8 mouse cellular contexts compared by ENCODE assay signal in the genomic region with DNA sequence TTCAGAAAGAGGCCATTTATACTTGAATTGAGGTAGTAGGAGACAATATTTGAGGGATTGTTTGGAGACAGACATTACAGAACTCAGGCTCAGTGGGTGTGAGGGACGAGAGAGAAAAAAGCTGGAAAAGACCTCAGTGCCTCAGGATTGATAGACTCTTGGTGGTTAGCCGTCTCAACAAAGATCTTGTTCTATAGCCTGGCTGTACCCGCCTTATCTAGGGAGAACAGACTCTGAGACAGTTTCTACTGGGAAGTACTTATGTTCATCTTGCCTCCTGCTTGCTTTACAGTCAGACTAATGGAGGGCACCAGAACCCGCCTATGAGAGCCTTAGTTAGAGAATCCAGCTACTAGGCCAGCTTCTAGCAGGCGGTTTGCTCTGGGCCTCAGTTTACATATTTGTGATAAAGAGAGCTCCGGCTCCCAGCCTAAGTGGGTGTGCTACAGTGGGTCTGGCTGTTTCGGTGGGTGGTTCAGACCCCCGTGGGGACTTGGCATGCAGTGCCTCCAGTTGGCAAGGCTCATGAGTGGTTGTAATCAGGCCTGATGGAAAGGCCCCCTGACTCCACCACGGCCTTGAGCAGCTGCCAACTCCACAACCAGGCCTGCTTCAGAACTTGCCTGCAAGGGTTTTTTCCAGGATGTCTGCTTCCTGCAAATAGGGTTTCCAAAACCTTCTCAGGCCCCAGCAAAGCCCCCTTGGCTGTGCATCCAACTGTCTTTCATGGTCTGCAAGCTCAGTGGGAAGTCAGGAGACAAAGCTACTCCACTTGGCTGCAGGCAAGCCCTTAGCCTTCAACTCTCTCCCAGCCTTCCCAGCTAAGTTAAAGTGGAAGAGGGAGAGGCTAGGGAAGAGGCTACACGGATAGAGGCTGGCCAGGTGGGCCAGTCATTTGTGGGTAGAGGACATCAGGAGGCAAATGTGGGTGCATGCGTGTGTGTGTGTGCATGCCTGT.
DNase-seq lines count a peak whose midpoint lies in the region; ATAC-seq and TF ChIP-seq lines count a peak whose summit lies in the region.

No protein-coding gene starts in this region.

- no peak for TF ChIP-seq POLR2A in kidney, adult 2 months (IDR thresholded peaks at IDR 0.05; ENCODE audit: low read depth, low read length)

- no peak overlapping the region for H3K4me3 ChIP-seq in kidney, embryonic 14.5 days (ENCODE audit: low read length)
- no peak overlapping the region for H3K4me3 ChIP-seq in kidney, adult 2 months (ENCODE audit: insufficient read depth, low read depth, low read length)
- H3K4me3 ChIP-seq in liver, embryonic 14.5 days (ENCODE audit: insufficient read depth in 1 of 2, low read depth in 2 of 2, low read length in 2 of 2), result no peak overlapping the region

- peaks cover 33% of the 10 kb centered on the region for H3K4me1 ChIP-seq in kidney, embryonic 14.5 days (ENCODE audit: control insufficient read depth, insufficient read depth, low read length)
- peaks cover 8% of the 10 kb centered on the region for H3K4me1 ChIP-seq in kidney, adult 2 months (ENCODE audit: control insufficient read depth, insufficient read depth, low read length)
- peaks cover 50 to 76% of the 10 kb centered on the region in 2 experiments for H3K4me1 ChIP-seq in liver, embryonic 14.5 days (replicated peaks; ENCODE audit: control insufficient read depth in 2 of 2, insufficient read depth in 2 of 2, low read length in 1 of 2)

- peak; percentile 85 for TF ChIP-seq EP300 in liver, embryonic 14.5 days (IDR thresholded peaks at IDR 0.05; ENCODE audit: low read depth)

- H3K27me3 ChIP-seq in kidney, embryonic 14.5 days (ENCODE audit: control insufficient read depth, insufficient read depth, low read length), result no peaks in the 10 kb centered on the region
- no peaks in the 10 kb centered on the region for H3K27me3 ChIP-seq in kidney, adult 2 months (replicated peaks; ENCODE audit: control insufficient read depth, insufficient read depth, low read length)
- no peaks in the 10 kb centered on the region for H3K27me3 ChIP-seq in liver, embryonic 14.5 days (ENCODE audit: control insufficient read depth, insufficient read depth, low read length)

- 83% methylated on average over 11 of the region's 11 CpGs for WGBS in kidney, embryonic 14.5 days
- WGBS in kidney, adult 2 months, result 80% methylated on average over 11 of the region's 11 CpGs
- WGBS in liver, embryonic 14.5 days (ENCODE audit: insufficient replicate concordance), result 27% methylated on average over 11 of the region's 11 CpGs

- ATAC-seq in kidney, embryonic 14.5 days (ENCODE audit: low FRiP score, low TSS enrichment), result no peak
- peak; percentile 83 for ATAC-seq in erythroid progenitor cell, adult 5-6 weeks (replicated peaks; ENCODE audit: low FRiP score, poor library complexity, severe bottlenecking)
- ATAC-seq in liver, embryonic 14.5 days (ENCODE audit: insufficient read depth), result peak; percentile 91

- no peak for TF ChIP-seq CTCF in kidney, adult 2 months (conservative IDR thresholded peaks at IDR 0.05; ENCODE audit: insufficient read depth, insufficient read length, low read depth, low read length)
- no peak for TF ChIP-seq CTCF in liver, embryonic 14.5 days (IDR thresholded peaks at IDR 0.05; ENCODE audit: low read depth)

- H3K36me3 ChIP-seq in kidney, embryonic 14.5 days (ENCODE audit: control insufficient read depth, insufficient read depth, low read length), result no peaks in the 10 kb centered on the region
- H3K36me3 ChIP-seq in kidney, adult 2 months (ENCODE audit: control insufficient read depth, insufficient read depth, low read length), result no peaks in the 10 kb centered on the region
- H3K36me3 ChIP-seq in liver, embryonic 14.5 days (replicated peaks; ENCODE audit: control insufficient read depth, insufficient read depth, low read depth), result no peaks in the 10 kb centered on the region

- no peak for DNase-seq in kidney, adult 2 months
- DNase-seq in adrenal gland, adult 8-10 months, result peak; percentile 62
- DNase-seq in liver, embryonic 14.5 days (ENCODE audit: low read depth in 3 of 3, low spot score in 3 of 3), result peak; percentile 71 to 81 (median 77)
- DNase-seq in left cerebral cortex, adult 8-10 months (ENCODE audit: low spot score in 2 of 2), result no peak
- DNase-seq in natural killer cell, adult 2 months (ENCODE audit: low spot score in 2 of 2), result no peak
- DNase-seq in cerebellum, adult 11 months, result no peak

- H3K9ac ChIP-seq in kidney, embryonic 14.5 days (ENCODE audit: low read depth, low read length), result no peak overlapping the region
- no peak overlapping the region; the same call in 1 of the 2 replicates for H3K9ac ChIP-seq in liver, embryonic 14.5 days (replicated peaks)

- peak overlapping the region; percentile 8; the same call in 1 of the 2 replicates for H3K27ac ChIP-seq in kidney, embryonic 14.5 days (ENCODE audit: low read depth, low read length)
- H3K27ac ChIP-seq in kidney, adult 2 months (ENCODE audit: insufficient read depth, low read depth, low read length), result no peak overlapping the region
- H3K27ac ChIP-seq in liver, embryonic 14.5 days, result peak overlapping the region; percentile 82

- no peaks in the 10 kb centered on the region for H3K9me3 ChIP-seq in kidney, embryonic 14.5 days (ENCODE audit: control insufficient read depth, low read length)
- no peaks in the 10 kb centered on the region for H3K9me3 ChIP-seq in liver, embryonic 14.5 days (ENCODE audit: control insufficient read depth, low read length)

- H3K4me2 ChIP-seq in kidney, embryonic 14.5 days (replicated peaks; ENCODE audit: low read depth, low read length), result no peak overlapping the region
- H3K4me2 ChIP-seq in liver, embryonic 14.5 days (ENCODE audit: low read depth), result peak overlapping the region; percentile 13

Comparison
In these comparisons a context has a peak if more than half of its experiments do, and no peak if none do; other contexts are left out.
1. DNase-seq: peak in adrenal gland, adult 8-10 months (single experiment) and liver, embryonic 14.5 days (3 of 3); none in kidney, adult 2 months (single experiment), left cerebral cortex, adult 8-10 months (0 of 2), natural killer cell, adult 2 months (0 of 2) and cerebellum, adult 11 months (single experiment).